Mouse (Mus musculus) cerebellum, adult 9-10 months (tissue): Measurements from ENCODE around the gene Mnd1.

Experiments used
- DNase-seq: peaks from one replicate; pipeline ENCODE4 v3.0.0; 2022

Gene Mnd1

DNA sequence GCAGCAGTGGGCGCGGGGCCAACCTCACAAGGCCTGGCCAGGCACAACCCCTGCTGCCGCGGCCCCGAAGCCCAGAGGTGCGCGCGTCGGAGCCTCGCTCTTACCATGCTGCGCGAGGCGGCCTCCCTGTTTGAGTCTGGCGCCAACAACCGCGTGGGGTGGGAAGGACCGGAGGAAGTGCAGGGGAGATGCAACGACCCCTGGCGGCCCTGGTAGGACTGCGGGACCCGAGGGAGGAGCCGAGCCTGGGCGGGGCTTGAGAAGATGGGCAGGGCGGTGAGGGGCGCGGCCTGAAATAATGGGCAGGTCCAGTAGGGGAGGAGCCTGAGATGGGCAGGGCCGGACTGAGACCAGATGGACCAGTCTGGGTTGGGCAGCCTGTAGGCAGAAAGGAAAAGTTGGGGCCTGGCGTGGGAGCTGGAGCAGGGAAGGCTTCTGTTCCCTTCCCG lies at the start of gene Mnd1:
Gene Mnd1 (minus strand): TSS at position 229 of the 449 bp plus-strand sequence.
- DNase-seq = peak; percentile 97

DNA sequence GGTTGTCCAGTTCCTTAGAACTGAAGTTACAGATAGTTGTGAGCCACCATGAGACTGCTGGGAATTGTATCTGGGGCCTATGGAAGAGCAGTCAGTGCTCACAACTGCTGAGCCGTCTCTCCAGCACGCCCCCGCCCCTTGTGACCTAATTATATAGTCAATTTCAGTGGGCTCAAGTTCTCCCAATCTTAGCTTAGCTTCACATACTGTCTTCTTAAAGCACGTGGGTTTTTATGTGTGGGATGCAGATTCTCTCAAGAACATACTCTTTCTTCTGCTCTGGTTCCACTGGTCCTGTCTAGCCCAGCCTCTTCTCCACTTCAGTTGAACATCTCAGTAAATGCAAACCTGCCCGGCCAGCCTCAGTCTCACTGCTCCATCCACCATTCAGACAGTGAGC lies 49.1 kb upstream of the Mnd1 start:
- no peak for DNase-seq

DNA sequence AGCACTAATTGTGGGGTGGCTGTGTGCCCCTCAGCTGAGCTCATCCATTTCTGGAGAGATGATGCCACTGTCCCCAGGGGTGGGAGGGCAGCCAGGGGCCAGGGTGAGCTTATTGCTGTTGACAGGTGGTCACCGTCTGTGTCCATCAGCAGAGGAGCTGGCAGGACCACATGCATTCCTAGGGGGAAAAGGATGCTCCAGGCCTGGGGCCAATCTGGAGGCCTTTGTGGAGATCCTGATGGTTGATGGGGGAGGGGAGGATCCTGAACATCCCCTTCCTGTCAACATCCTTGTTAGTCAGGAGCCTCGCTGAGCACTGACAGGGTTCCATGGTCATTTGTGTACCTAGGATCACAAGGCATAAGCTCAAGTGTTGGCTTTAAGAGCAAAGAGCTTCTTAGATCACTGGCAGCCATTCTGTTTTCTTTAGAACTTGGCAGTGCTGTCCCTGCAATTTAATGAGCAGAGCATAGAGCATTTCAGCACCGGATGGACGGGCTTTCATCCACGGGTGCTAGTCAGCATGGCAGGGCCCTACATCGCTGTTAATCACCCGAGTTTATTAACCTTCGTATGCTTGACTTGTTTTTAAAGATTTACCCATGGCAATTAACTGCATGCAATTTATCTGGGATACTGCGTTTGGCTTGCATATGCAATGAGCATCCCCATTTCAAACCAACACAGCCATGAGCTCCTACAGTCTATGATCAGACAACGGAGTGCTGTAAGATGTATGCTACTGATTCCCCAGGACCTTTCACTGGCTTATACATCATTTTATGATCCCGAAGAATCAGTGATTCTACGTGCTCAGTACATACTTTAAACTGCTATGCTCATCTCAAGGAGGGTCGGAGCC lies 45.2 kb upstream of the Mnd1 start:
- peak; percentile 99 for DNase-seq

DNA sequence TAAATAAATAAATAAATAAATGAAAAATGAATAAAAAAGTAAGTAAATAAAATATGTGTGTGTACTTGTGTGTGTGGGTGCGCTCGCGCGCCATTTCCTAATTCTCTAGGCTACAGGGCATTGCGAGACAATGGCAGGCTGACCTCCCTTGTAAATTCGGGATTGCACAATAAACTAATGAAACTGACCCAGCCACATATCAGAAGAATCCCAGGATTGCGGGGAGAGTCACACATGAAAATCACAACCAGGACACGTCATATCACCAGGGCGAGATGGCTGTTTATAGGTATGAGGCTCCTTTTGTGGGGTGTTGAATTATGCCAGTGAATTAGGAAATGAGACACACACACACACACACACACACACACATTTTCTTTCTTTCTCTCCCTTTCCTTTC lies 43.9 kb upstream of the Mnd1 start:
- DNase-seq = no peak

DNA sequence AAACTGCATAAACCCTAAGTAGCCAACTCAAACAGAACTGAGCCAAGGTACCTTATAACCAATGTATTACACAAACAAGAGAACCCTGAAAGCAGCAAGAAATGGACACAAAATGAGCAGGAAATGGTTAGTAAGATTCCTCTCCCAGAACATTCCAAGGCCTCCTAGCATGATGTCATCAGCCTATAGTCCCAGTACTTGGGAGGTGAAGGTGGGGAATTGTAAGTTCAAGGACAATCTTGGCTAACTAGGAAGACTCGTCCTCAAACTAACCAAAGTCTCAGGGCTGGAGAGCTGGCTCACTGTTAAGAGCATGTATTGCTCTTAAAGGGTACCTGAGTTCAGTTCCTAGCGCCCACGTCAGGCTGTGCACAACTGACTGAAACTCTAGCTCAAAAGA lies 42.6 kb upstream of the Mnd1 start:
- DNase-seq = no peak

DNA sequence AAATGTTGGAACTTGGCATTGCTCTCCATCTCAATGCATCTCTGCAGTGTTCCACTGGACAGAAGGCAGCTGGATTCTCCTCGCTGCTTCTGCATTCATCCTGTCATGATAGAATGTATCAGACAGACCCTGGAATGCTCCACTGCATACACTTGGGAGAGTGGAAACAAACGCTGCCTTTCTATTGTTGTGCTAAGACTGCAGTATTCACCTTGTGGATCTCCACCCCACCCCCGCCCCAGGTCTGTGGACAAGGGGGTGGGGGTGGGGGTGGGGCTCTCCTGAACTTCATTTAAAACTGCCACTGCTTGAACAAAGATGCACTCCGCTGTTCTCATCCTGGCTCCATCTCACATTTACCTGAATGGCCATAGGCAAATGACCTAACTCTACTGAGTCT lies 38.3 kb upstream of the Mnd1 start:
- DNase-seq = no peak

DNA sequence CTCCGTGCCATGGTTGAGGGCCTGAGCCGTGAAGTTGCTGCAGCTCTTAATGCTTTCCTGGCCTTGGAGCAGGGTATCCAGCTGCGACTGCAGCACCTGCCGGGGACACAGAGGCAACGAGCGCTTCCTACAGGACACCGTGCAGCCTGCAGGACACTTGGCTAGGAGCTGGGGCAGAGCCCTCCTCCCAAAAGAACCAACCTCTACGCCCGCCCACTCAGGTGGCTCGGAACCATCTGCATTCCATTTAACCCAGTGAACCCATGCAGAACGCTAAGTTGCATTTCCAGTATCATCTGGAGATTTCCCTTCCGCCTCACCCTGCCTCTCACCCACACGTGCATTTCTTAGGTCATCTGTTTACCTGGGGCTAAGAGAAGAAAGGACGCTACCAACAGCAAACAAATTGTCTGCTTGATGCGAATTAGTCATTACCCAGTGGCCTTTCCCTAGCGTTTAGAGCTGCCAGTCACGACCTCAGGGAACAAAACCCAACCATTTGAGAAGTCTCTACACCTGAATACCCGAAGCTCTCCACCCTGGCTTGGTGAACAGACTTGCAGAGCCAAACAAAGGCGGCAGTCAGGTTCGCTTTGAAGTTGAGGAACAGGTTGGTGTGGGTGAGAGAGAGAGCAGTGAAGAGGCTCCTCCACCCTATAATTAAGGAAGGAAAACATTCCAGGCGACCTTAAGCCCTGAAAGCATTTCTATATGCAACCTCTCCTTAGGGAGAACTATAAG lies 35.7 kb upstream of the Mnd1 start:
- no peak for DNase-seq

DNA sequence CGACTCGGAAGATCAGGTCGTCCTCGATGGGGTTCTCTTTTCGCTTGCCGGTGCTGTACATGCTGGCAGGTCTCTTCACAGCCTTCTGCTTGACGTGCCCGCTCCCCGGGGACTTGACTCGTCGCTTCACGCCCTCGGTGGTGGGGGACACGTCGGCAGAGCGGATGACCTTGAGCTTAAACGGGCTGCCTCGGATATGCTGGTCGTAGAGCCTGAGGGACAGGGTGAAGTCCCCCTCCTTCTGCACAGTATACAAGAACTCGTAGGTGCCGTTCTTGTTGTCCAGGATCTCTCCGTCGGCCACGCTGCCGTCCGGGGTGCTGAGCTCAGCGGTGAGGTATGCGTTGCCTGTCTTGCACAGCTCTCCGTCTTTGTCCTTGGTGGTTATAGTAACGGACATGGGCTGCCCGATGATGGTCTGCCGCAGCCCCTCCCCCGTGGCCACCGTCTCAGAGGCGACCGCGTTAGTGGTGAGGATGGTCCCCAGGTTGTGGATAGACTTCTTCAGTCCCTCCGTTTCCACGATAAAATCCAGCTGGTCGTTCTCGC lies 35.0 kb upstream of the Mnd1 start:
- no peak for DNase-seq

DNA sequence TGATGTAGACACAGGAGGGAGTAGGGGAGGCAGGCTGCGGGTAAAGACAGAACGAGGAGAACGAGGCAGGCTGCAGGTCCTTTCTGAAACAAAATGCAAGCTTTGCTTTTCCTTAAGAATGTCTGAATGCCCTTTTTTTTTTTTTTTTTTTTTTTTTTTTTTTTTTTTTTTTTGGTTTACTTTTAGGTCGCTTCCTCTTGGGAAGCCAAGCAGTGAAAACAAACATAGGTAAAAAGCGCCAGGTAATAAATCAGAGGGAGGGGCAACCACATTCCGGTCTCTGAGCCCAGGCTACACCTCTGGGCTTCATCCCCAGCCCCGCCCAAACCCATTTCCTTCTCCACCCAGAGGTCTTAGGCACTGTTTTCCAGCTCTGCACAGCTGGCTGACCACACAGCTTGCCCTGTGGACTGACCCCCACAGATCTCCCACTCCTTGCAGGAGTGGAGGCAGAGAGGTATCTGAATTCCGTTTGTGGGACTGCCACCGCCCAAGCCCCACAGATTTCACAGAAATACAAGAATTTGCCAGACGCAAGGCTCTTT lies 34.1 kb upstream of the Mnd1 start:
- DNase-seq = no peak

DNA sequence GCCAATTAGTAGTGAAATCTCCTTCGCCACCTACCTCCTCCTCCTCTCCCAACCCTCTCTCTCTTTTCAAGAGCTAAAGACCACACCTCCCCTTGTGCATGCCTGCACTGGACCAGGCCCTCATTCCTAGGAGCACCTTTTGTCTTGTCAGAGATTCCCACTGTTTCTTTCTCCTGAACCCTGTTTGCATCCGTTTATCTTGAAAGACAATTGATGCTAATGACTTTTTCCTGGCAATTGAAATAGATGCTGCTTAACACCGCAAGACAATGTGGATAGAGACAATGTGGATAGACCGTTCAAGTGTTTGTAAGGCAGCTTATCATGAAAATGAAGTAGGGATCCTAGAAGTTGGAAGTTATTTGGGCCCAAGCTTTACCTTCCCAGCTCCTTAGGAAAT lies 26.1 kb upstream of the Mnd1 start:
- no peak for DNase-seq

DNA sequence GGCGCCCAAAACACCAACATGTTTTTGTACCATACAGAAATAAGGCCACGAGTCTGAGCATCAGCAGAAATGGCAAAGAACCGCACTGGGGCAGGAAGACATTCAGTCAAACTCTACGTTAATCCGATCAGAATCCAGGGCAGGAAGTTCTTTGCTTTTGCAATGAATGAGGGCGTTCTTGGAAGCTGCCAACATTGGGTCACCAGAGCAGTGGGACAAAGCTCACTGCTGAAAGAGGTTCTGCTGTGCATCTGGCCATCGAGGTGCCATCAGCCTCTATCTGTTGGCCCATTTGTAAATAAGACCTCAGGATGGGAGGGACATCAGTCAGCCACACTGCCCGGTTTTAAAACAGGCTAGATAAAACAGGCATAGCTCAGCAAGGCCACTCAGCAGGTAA lies 25.5 kb upstream of the Mnd1 start:
- DNase-seq = no peak

DNA sequence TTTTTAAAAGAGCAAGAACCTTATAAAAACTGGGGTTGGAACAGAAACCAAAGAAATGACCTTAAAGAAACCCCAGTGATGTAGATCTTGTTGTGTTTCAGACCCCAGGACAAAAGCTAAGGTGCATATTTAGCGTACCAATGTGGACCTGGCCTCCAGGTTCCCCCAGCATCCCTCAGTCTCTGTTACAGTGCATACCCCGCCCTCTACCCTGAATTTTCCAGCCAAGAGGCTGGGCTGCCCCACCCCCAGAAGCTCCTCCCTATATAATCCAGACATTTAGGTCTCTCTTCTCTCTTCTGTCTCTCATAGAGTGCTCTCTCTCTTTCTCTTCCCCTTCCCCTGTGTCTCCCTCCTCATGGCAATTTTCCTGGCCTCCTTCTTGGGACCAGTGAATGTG lies 24.7 kb upstream of the Mnd1 start:
- DNase-seq = no peak

DNA sequence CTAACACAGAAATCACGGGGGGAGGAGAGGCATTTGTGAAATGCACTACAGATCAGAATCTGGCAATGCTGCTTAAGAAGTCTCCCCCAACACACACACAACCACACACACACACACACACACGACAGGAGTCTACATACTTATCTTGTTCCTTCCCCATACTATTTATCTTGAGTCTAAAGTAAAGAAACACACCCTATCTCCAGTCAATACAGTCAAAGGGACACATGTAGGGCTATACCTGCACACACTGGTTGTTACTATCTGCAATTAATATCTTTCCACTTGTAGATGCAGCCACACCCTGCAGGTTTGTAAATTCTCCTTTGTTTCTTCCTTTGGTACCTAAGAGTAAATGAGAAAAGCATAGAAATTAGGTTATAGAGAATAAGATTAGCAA lies 22.2 kb upstream of the Mnd1 start:
- no peak for DNase-seq

DNA sequence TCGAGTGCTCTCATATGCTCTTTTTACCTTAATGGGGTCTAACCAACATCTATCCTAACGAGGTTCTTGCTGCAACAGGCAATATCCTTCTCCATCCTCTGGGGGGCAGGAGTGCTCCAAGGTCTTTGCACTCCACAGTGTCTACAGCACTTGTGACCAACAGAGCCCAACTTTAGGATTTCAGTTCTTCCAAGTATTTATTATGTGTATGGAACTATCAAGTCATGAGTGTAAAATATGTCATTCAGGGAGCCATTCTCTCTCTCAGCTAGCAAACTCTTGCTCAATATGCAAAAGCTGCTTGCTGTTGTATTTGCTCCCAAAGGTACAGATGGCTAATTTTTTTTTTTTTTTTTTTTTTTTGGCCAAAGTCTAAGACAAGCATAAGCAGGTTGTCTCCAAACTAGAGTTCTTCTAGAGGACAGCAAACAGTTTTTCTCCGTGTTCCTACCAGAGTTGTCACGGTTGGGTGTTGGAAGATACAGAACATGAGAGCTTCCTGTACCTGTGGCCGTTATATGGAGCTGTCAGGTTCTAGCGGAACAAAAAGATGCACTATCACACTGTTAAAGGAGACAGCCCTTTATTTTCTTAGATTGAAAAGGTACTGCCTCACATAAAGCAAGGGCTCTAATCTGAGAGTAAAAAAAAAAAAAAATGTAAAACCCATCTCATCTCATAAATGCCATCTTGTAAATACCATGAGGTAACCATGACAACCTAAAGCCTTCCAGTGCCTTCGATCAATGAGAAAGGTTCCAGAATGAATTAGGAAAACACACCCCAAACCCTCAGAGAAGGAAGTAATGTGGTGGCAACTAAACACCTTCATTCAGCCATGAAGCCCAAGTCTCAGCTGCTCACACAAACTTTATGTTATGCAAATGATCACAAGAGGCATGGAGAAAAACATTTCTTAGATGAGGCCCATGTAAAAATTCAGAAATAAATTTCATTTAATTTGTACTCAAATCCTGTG lies 20.0 kb upstream of the Mnd1 start:
- DNase-seq = peak; percentile 82

DNA sequence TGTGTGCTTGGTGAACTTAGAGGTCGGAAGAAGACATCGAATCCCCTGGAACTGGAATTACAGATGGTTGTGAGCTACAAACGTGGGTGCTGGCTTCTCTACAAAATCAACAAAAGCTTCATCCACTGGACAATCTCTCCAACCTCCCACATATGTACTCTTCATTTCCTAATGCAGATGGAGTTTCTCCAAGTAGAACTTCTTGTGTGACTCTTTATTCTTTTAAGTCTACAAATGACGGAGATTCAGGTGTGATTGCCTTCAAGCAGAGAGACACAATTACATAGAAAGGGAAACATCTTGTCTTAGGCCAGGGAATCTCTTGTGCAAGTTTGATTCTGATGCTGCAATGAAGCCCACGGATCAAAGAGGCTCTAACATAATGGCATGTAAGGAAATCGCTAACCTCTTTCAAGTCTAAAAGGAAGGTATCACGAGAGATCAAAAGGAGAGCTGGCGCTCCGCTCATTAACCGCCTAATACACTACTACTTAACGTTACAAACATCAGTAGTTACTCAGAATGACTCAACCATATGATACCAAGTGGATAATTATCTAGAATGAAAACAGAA lies 18.1 kb upstream of the Mnd1 start, which contains the start of gene Gm6525:
Gene Gm6525 (plus strand): TSS at position 524 of the 574 bp plus-strand sequence.
- DNase-seq = no peak

DNA sequence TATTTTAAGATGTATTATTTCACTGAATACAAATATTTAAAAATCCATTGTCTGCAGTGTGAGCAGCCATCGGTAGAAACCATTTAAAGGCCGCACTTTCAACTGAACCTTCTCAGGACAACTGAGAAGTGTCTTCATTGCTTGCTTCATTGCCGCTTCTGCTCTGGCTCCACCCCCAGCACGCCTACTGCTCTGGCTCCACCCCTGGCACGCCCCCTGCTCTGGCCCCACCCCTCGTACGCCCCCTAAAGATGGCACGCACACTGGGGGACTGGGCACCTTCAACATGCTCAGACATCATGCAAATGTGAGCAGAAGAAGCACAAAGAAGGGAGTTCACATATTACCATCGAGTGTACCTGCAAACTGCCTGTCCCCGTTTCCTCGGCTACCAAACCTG lies 16.8 kb upstream of the Mnd1 start:
- no peak for DNase-seq

DNA sequence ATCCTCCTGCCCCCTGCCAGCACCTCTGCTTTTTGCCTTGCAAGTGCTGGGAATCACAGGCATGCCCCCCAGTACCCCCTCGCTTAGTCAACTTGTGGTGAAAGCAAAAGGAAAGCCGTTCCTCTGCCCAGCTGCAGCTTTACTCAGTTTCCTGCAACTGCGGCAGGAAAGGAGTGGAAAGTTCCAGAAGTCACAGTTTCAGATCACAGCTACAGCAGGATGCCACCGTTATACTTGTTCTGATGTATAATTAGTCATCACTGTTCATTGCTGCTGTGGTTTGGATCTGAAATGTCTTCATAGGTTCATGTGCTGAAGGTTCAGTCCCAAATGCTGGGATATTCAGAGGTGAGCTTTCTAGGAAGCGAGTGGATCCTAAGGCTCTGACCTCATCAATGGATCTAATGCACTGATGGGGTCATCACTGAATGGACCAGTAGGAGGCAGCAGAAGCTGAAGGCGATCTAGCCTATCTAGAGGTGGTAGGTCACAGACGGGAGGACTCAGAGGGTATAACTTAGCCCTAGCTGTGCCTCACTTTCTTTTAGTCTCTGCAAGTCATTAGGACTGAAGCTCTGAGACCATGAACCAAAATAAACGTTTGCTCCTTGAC lies 13.9 kb upstream of the Mnd1 start:
- no peak for DNase-seq

DNA sequence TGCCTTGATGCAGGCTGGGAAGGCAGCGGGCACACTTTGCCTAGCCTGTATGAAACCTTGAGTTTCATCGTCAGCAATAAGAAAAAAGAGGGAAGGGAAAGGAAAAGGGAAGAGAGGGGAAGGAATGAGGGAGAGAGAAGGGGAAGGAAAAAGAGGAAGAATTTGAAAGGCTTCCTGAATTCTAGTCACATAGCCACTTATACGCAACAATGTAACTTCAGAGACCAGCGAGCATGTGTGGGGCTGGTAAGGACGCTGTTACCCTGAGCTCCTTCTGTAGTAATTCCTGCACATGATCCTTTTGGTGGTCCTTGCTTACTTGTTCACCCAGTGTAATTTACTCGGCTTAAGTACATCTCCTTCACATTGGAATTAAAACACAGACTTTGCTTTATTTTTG lies 13.4 kb upstream of the Mnd1 start:
- no peak for DNase-seq

DNA sequence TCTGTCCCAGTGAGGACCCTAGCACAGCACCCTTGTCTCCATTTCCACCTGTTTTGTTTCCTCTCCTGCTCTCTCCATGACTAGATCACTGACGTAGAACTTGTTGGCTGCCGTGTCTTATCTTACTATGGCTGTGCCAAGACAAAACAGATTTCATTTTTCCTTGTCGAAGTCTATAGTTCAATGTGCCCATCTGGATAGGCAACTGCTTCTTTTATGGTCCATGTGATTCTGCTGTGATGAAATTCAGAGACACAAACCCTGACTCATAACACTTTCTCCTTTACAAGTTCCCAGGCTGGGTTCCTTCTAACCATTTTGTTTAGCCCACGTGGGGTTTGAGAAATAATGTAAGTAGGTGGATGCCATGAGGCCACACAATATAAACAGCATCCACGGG lies 10.5 kb upstream of the Mnd1 start:
- no peak for DNase-seq

DNA sequence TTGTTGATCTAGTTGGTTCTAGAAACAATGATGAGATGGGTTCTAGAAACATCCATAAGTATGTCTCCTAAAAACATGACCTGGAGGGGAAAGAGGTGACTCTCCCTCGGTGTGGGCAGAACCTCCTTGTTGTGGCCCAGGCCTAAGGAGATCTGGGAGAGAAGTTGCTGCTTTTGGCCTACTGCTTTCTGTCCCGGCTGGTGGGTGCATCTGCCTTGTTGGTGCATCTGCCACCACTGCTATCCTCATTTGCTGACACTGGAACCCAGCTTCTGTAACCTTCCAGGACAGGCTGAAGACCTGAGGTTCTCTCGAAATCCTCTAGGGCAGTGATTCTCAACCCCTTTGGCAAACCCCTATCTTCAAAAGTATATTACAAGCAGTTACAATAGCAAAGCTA lies 9.8 kb upstream of the Mnd1 start:
- DNase-seq = no peak

DNA sequence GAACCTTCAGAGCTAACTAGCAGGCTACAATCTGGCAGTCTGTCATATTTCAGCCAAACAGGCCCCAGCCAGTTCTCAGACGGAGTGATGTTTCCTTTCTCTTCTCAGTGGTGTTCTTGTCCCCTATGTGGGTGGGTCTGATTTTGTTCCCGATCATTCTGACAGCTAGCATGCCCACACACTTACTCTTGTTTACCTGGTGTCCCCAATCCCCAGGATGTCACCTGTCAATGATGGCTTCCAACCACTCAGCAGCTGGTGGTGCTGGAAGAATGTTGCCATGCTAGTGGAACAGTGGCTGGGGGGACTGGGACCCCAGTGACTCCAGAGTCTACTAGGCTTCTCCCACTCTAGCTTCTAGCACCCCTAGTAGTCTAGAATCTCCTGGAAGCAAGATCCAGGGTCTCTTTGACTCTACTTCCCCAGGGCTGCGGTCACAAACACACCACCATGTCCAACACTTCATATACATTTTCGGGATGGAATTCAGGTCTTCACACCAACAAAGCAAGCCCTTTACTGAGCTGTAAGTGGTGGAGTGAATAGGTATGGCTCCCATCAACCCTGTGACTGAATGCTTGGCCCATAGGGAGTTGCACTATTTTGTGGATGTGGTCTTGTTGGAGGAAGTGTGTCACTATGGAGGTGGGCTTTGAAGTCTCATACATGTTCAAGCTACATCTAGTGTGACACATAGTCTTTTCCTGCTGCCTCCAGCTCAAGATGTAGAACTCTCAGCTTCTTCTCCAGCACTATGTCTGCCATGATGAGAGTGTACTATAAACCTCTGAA lies 2.2 kb upstream of the Mnd1 start:
- DNase-seq = no peak
